Mouse (Mus musculus) cerebellum, adult (tissue): ENCODE results near the gene Zmym1.
"Not testable (repeated sequence)": the region's sequence is repeated elsewhere in the genome, so short reads cannot be mapped to it uniquely, and the experiment has no call there.

ENCODE experiments used
- ATAC-seq: cut with Nextera tagmentation; 2 replicates; pipeline ENCODE4 v1.9.2; 2017; ENCODE audit warnings: mild to moderate bottlenecking, moderate library complexity, mixed read lengths; ENCODE audit not compliant: insufficient number of reproducible peaks, low FRiP score, low TSS enrichment

Gene Zmym1

GRCm38 (mm10) chr4:127027228-127028190 lies 33.4 kb downstream of the Zmym1 start:
- ATAC-seq: no peak

- no peak for ATAC-seq
These were observed 34.1 kb downstream of the Zmym1 start for GRCm38 (mm10) chr4:127026826-127027225.

GRCm38 (mm10) chr4:127024240-127024639 lies 36.7 kb downstream of the Zmym1 start:
- ATAC-seq: no peak

GRCm38 (mm10) chr4:127023201-127023600 lies 37.8 kb downstream of the Zmym1 start:
- ATAC-seq: no peak

GRCm38 (mm10) chr4:127021989-127022626 lies 38.8 kb downstream of the Zmym1 start:
- ATAC-seq: peak; percentile 68; the same call in 1 of the 2 replicates

GRCm38 (mm10) chr4:127021151-127021945 lies 39.6 kb downstream of the Zmym1 start, which contains the start of gene Sfpq:
TSS of gene Sfpq (plus strand) at chr4:127021324.
- peak; percentile 92 for ATAC-seq

- no peak for ATAC-seq
These were observed 40.4 kb downstream of the Zmym1 start for GRCm38 (mm10) chr4:127020411-127021150.

GRCm38 (mm10) chr4:127016366-127016765 lies 44.6 kb downstream of the Zmym1 start:
- ATAC-seq: no peak

- peak; percentile 86 for ATAC-seq
These were observed 45.5 kb downstream of the Zmym1 start for GRCm38 (mm10) chr4:127015294-127015993.

- ATAC-seq: no peak
These were observed 55.6 kb downstream of the Zmym1 start for GRCm38 (mm10) chr4:127005113-127005936.

GRCm38 (mm10) chr4:127004384-127004783 lies 56.6 kb downstream of the Zmym1 start:
- ATAC-seq: no peak

- no peak for ATAC-seq
These were observed 60.3 kb downstream of the Zmym1 start for GRCm38 (mm10) chr4:127000601-127001105.

- not testable (repeated sequence) for ATAC-seq
These were observed 61.6 kb downstream of the Zmym1 start for GRCm38 (mm10) chr4:126999372-126999771.
